Mouse (Mus musculus) liver, adult (tissue): Measurements from ENCODE around the gene Gm11009.
"Not testable (repeated sequence)": the region's sequence is repeated elsewhere in the genome, so short reads cannot be mapped to it uniquely, and the experiment has no call there.

ENCODE experiments used
- GATA4 ChIP-seq: IDR thresholded peaks from 2 replicates; pipeline ENCODE4 v1.6.1; 2014; ENCODE audit warnings: mild to moderate bottlenecking, low read length; ENCODE audit not compliant: insufficient replicate concordance

Gene Gm11009

DNA sequence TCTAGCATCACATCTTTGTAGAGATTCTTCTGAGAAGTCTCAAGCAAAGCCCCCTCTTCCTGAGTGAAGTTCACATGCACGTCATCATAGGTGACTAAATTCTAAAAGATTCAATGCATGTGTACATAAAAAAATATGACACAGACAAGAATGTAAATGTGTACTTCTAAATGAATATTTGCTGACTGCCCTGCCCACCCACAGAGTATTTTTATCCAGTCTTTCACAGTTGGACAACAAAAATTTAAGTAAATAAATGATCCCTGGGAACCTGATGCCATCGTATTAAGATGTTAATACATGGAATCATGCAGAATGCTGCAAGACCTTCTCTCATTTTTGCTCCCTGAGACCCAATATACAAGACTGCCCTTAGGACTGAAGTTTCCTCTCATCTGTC is at the start of gene Gm11009:
TSS of gene Gm11009 (minus strand) at position 101 of the 400 bp plus-strand sequence.
- TF ChIP-seq GATA4, result not testable (repeated sequence)
